Mouse (Mus musculus) right cerebral cortex, postnatal 25 days (tissue): ENCODE data around the gene Slc8a3.

ENCODE experiments used
- DNase-seq: peaks from one replicate; pipeline ENCODE4 v3.0.0; 2022

Slc8a3 gene

DNA sequence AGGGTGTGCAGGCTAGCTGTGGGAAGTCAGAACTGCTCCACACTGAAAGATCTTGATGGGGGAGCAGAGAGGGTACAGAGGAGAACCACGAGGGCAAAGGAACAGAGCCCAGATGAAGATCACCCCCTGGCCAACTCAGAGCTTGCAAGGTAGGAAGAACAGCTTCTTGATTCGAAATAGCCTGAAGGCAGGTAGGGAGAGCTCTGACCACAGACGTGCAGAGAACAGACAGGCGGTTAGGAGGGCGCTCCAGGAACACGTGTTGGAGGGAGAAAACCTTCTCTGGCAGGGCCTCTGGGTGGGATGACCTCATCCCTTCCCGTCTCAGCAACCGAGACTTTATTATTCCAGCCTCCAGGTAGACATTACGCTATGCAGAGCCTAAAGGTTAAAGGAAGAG, 157.7 kb downstream of the Slc8a3 start:
- DNase-seq, result no peak

DNA sequence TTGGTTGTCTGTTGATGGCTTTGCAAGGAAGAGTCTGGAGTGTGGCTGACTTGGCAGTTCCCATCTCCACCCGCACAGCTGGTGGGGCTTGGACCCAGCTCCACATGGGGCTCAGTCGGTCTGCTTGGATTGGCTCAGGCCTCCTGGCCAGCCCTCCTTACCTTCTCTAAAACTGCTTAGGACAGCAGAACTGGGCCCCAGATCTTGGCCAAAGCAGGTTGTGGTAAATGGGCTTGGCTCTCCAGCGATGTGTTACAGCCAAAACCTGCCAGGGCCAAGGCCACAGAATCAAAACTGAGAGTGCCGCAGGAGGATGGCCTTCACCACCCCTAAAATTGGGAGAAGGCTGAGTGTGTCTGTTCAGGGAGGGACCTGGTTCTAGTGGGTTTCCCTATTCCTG, 159.1 kb downstream of the Slc8a3 start:
- DNase-seq, result no peak

GRCm38 (mm10) chr12:81173011-81173410, 160.0 kb downstream of the Slc8a3 start:
- DNase-seq, result no peak

GRCm38 (mm10) chr12:81170076-81170475, 162.9 kb downstream of the Slc8a3 start:
- no peak for DNase-seq

DNA sequence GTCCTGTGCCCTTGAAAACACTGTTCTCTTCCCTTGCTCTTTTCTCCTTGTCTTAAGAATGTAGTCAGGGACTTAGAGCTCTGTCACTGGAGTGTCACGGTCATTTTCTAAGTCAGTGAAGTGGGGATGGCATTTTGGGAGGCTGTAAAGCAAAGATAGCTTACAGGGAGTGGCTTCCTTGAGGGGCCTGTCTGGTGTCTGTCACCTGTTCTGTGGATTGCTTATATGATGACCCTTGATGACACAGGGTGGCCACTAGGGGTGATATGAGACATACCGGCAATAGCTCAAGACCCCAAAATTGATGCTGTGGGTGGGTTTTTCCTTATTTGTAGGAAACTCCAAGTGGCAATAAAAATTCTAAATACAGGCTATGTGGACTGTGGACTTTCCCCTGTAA, 164.5 kb downstream of the Slc8a3 start:
- DNase-seq, result no peak

DNA sequence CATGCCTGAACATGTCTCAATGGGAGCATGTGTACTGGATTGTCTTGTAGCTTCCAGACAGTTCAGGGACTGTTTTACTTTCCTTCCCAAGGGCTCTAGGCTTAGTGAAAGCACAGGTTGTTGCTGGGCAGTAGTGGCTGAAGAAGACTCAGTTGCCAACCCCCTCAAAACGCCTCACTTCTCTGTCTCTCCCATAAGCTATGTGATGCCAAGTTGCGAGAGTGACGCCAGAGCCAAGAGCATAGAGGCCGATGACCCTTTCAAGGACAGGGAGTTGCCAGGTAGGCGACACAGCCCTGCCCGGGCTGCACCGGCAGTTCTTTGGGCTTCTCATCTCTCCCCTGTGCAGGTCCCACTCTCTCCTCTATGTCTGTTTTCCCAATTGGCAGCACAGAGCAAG, 164.9 kb downstream of the Slc8a3 start:
- DNase-seq, result no peak

GRCm38 (mm10) chr12:81167142-81167541, 165.8 kb downstream of the Slc8a3 start:
- no peak for DNase-seq

DNA sequence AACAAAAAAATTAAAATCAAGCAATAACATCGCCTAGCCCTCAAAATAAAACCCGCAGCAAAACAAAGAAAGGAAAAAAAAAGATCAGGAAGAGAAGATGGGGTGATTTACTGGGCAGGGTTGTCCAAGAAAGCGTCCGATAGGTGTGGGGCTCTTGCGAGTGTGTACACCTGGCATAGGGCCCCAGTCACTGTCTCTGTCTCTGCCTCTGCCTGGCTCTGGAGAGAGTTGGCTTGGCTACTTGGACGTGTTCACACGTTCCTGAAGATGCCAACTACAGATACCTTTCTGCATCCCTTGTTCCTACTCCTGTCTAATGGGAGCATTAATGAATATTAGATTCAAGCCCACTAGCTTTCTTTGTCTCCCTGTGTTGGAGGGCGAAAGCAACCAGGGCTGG, 166.4 kb downstream of the Slc8a3 start:
- no peak for DNase-seq

- DNase-seq, result no peak
Measured at GRCm38 (mm10) chr12:81166092-81166491, 166.9 kb downstream of the Slc8a3 start.

- DNase-seq, result no peak
Measured at GRCm38 (mm10) chr12:81163566-81163965, 169.4 kb downstream of the Slc8a3 start.

GRCm38 (mm10) chr12:81163131-81163530, 169.8 kb downstream of the Slc8a3 start:
- no peak for DNase-seq

- no peak for DNase-seq
Measured at GRCm38 (mm10) chr12:81161282-81161681, 171.7 kb downstream of the Slc8a3 start.

DNA sequence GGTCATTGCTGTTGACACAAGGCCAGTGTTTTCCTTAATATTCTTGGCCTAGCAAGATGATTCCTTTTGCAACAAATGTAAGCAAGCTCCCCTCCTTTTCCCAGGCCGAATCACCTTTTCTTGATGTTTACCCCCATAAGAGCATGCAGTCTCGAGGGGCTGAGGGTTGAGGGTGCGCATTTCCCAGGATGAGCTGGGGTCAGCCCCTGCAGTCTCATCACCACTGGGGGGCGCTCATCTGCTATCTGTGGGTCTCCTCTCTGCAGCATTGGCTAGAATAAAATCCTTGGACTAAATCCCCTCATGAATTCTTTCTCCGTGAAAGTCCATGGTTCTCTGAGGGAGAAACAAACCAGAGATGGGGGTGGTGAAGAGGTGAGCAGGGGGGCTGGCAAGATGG, 172.1 kb downstream of the Slc8a3 start:
- DNase-seq, result no peak

DNA sequence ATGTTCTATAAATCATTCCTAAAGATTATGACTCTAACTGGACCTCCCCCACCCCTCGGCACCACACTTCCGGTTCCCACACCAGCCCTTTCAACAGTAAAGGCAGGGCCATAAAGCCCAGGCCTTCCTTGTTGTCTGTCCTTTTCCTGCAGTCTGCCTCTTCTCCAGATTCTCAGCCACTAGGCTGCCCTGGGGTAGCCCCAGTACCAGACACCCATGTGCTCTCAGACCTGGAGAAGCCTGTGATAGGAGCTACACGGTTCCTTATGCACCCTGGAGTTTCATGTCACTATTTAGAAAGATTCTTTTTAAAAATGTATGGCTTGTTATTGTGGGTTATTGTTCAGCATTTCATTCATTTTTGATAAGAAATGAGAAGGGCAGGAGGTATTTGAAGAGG, 172.6 kb downstream of the Slc8a3 start:
- DNase-seq, result no peak

GRCm38 (mm10) chr12:81159947-81160346, 173.0 kb downstream of the Slc8a3 start:
- no peak for DNase-seq

DNA sequence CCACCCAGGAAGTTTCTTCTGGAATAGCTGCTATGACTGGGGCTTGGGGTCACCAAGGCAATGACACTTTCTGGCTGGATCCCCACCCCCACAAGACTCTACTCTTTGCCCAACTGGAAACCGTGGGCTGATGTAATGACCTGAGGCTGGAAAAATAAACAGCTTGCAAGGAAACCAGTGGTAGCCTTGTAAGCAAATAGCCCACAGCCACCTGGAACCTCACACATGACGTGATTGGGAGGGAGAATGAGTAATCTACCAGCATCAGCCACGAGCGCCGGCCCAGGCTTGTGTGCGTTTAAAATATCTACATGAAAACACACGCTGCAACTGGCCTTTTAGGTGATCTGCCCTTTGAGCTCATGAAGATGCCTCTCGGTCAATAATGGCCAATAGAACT, 176.1 kb downstream of the Slc8a3 start:
- DNase-seq, result no peak

GRCm38 (mm10) chr12:81155675-81156074, 177.3 kb downstream of the Slc8a3 start:
- no peak for DNase-seq

DNA sequence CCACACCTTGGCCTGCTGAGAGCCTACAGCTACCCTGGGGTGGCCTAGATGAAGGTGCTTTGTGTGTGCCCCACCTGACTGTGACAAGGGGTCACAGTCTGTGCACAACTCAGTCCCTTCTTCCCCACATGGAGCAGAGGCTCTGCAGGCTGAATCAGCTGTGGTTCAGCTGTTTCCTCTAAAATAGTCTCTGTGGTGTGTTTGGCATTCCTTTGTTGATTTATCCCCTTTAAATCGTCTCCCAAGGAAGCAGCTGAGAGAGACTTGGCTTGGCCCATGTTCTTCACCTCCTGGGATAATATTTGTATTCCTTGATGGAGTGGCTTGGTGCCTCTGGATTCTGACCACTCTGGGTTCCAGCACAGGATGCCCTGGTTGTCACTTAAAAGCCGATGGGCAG, 180.9 kb downstream of the Slc8a3 start:
- DNase-seq, result no peak

DNA sequence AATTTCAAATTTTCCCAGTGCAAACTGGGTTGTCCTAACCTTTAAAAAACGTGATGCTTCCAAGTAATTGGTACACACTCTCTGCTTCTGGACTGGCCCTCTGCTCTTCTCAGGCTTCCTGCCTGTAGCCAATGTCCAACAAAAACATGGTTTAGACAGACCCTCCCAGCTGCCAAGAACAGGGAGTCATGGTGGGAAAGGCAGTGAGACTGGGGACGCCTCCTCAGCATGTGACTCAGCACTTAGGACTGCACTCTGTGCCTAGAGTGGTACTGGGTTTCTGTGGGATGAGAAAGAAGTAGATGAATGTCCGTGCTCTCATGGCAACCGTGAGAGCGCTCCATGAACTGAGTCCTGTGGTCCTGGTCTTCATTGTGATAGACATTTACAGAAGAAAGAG, 182.1 kb downstream of the Slc8a3 start:
- no peak for DNase-seq

GRCm38 (mm10) chr12:81147956-81148355, 185.0 kb downstream of the Slc8a3 start:
- no peak for DNase-seq
